Mouse (Mus musculus) gastrocnemius, adult 8-10 months (tissue): ENCODE data around the gene Dclk2. TPM values are rescaled to one million over a fixed set of nuclear protein-coding genes. Genes with fewer than 3 reads are reported as not detected.

ENCODE experiments used
- DNase-seq, 2 experiments: peaks; one replicate each; pipeline ENCODE4 v3.0.0; 2022; ENCODE audit warnings: low spot score in 2 of 2
- total RNA-seq, 4 experiments: library from RNA; stranded (reverse); gene quantifications; 2 replicates each; pipeline ENCODE4 v1.2.4; 2022

The Dclk2 gene
- total RNA-seq, 4 experiments from 2014 or later, result 0.27 to 0.58 (median 0.41) TPM

DNA sequence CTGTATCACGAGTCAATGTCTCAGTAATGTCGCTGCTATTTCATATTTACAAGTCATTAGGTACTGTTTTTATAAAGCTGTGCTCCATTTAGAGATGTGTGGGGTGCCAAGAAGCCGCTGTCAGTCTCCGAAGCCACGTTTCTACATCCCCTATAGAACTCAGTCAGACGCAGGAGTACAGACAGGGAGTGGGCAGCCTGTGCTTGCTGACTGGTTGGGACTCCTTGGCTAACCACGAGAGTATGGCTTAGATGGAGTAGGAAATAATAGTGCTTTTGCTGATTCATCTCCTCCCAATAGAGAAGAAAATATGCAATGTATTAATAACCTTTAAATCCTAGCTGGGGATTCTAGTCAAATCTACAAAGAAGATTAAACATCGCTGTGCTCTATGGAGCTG, 119.8 kb downstream of the Dclk2 start:
- DNase-seq, result no peak

- no peak for DNase-seq
Observed at GRCm38 (mm10) chr3:86799041-86799440, 121.6 kb downstream of the Dclk2 start.

GRCm38 (mm10) chr3:86797871-86798460, 122.7 kb downstream of the Dclk2 start:
- DNase-seq, result no peak

- DNase-seq, result no peak
Observed at GRCm38 (mm10) chr3:86796716-86797115, 123.9 kb downstream of the Dclk2 start.

DNA sequence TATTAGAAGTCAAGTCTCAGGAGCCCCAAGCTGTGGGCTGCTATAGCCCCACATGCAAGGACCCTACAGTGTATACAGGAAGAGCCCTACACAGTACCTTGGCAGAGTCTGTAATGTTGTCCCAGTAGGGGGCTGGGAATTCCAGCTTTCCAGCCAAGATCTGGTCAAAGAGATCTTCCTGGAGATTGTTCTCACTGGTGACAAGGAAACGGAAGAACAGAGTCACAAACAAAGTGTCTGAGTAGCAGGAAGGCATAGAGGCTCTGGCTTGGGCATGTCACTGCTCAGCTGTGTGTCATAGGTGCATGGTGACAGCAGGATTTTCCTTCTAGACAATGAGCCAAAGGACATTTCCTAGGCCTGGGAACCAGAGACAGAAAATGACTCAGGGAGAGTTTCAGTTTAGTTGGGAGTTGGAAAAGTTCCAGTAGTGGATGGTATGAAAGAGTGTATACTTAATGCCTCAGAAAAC, 126.9 kb downstream of the Dclk2 start:
- DNase-seq, result no peak

DNA sequence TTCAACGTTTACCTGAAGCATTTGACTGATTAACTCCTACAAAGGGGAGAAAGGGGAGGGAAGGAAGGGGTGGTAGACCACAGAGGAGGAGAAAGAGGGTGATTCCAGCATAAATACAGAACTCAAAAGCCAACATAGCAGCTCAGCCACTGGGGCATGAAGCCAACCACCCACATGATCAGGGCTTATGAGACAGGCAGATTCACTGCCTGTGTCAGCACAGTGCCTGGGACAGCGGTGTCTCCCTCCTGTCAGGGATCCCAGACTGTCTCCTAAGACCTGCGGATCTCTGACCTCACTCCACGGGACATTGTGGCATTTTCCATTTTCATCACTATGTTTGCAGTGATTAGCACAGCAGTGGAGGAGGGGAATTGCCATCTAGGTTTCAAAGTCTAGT, 127.4 kb downstream of the Dclk2 start:
- DNase-seq, result no peak

GRCm38 (mm10) chr3:86789752-86790151, 130.9 kb downstream of the Dclk2 start:
- no peak for DNase-seq

- DNase-seq, result no peak
Observed at GRCm38 (mm10) chr3:86788711-86789110, 131.9 kb downstream of the Dclk2 start.

DNA sequence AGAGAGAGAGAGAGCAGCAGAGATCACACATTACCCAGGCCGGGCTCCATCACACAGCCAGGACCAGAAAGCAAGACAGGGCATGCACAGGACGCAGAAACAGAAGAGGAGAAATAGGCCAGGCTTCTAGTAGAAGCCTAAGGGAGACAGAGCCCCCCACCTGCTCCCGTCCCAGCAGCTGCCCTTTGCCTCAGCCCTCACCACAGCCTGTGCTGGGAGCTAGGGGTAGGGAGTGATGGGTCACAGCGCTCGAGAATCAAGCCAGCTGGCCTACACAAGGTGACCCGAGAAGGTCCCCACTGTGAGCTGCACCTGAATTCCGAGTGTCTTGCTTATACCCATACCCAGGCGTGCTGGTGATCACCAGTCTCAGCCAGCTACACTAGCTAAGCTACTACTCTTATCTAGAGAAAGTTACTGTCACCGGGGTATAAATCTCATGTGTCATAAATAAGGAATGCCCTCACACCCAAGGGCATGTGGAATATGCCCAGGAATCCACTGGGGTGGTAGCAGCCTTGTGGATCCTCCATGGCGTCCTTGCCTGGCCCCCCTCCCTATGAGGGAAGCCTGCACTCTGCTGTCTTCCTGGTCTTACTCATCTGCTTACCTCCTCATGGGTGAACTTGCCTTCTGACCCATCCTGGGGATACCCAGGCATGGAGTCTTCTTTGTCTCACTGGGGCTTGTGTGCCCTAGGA, 133.1 kb downstream of the Dclk2 start:
- no peak for DNase-seq

GRCm38 (mm10) chr3:86786845-86787351, 133.8 kb downstream of the Dclk2 start:
- DNase-seq, result peak; percentile 36 to 75

- DNase-seq, result no peak
Observed at GRCm38 (mm10) chr3:86786280-86786679, 134.4 kb downstream of the Dclk2 start.

- no peak for DNase-seq
Observed at GRCm38 (mm10) chr3:86784930-86785329, 135.7 kb downstream of the Dclk2 start.

GRCm38 (mm10) chr3:86784051-86784450, 136.6 kb downstream of the Dclk2 start:
- no peak for DNase-seq

- DNase-seq, result no peak
Observed at GRCm38 (mm10) chr3:86779704-86780103, 140.9 kb downstream of the Dclk2 start.

- DNase-seq, result no peak
Observed at GRCm38 (mm10) chr3:86775444-86775828, 145.2 kb downstream of the Dclk2 start.

- DNase-seq, result no peak
Observed at GRCm38 (mm10) chr3:86774566-86775443, 145.8 kb downstream of the Dclk2 start.

- no peak for DNase-seq
Observed at GRCm38 (mm10) chr3:86768969-86769368, 151.7 kb downstream of the Dclk2 start.

GRCm38 (mm10) chr3:86768553-86768952, 152.1 kb downstream of the Dclk2 start:
- peak in 1 of 2 experiments; percentile 26 for DNase-seq

GRCm38 (mm10) chr3:86762456-86762855, 158.2 kb downstream of the Dclk2 start:
- no peak for DNase-seq

DNA sequence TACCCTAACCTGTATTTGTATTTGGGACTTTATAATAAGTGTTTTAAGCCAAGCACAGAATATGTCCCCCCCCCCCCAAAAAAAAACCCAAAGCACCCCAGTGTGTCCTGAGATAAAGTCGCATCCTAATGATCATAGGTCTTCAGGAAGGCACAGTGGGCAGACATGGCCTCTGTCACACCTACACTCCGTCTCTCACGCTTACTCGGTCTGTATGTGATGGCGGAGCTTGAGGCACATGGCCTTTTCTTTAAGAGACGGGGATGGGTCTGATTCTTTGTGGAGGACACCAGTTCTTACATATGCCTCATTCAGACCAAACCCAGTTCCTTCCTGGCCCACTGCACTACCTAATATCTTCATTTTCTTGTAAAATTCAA, 158.6 kb downstream of the Dclk2 start:
- no peak for DNase-seq

GRCm38 (mm10) chr3:86761095-86762035, 159.3 kb downstream of the Dclk2 start:
- peak; percentile 26 to 32 for DNase-seq
